Mouse (Mus musculus) CH12.LX (cell line): ENCODE measurements at regions not wholly inside any gene's neighbourhood (a gene's known extent, or its start where the extent isn't known, plus 50 kb on each side); places are given as distances from the start of the nearest gene placed in this dataset.

Source experiments
- BHLHE40 ChIP-seq: IDR thresholded peaks from 2 replicates; pipeline ENCODE4 v1.6.1; 2011; ENCODE audit warnings: mild to moderate bottlenecking, low read depth, low read length, improper control_type of control experiment
- CHD2 ChIP-seq: IDR thresholded peaks from 2 replicates; pipeline ENCODE4 v1.6.1; 2011; ENCODE audit warnings: low read length, improper control_type of control experiment
- CTCF ChIP-seq, 2 experiments: IDR thresholded peaks in 1 of 2; conservative IDR thresholded peaks in 1 of 2; 2 replicates each; pipeline ENCODE4 v1.5.1; 2011 to 2012; ENCODE audit warnings: low read depth in 2 of 2, low read length in 2 of 2, improper control_type of control experiment in 1 of 2, inconsistent platforms in 1 of 2, mild to moderate bottlenecking in 1 of 2, moderate library complexity in 1 of 2
- EP300 ChIP-seq: IDR thresholded peaks from 2 replicates; pipeline ENCODE4 v1.6.1; 2011; ENCODE audit warnings: low read length, improper control_type of control experiment
- JUND ChIP-seq: conservative IDR thresholded peaks from 2 replicates; pipeline ENCODE4 v1.6.1; 2011; ENCODE audit warnings: low read depth, low read length, improper control_type of control experiment
- MAFK ChIP-seq: IDR thresholded peaks from 2 replicates; pipeline ENCODE4 v1.6.1; 2011; ENCODE audit warnings: low read length, improper control_type of control experiment; ENCODE audit not compliant: insufficient replicate concordance
- MEF2A ChIP-seq: IDR thresholded peaks from 2 replicates; pipeline ENCODE4 v1.6.1; 2014; ENCODE audit warnings: low read depth, mild to moderate bottlenecking, inconsistent platforms, low read length, improper control_type of control experiment, borderline replicate concordance
- POLR2A ChIP-seq: IDR thresholded peaks from 2 replicates; pipeline ENCODE4 v1.6.1; 2011; ENCODE audit warnings: low read depth, mild to moderate bottlenecking, improper control_type of control experiment, low read length
- UBTF ChIP-seq: IDR thresholded peaks from 2 replicates; pipeline ENCODE4 v1.6.1; 2012; ENCODE audit warnings: low read depth, mild to moderate bottlenecking, inconsistent platforms, low read length, improper control_type of control experiment, moderate library complexity
- USF1 ChIP-seq: IDR thresholded peaks from 2 replicates; pipeline ENCODE4 v1.6.1; 2014; ENCODE audit warnings: low read depth, mild to moderate bottlenecking, inconsistent platforms, low read length, improper control_type of control experiment
- USF2 ChIP-seq: conservative IDR thresholded peaks from 2 replicates; pipeline ENCODE4 v1.6.1; 2011; ENCODE audit warnings: low read depth, low read length, improper control_type of control experiment
- ZNF384 ChIP-seq: IDR thresholded peaks from 2 replicates; pipeline ENCODE4 v1.6.1; 2012; ENCODE audit warnings: low read depth, low read length, improper control_type of control experiment, inconsistent platforms

DNA sequence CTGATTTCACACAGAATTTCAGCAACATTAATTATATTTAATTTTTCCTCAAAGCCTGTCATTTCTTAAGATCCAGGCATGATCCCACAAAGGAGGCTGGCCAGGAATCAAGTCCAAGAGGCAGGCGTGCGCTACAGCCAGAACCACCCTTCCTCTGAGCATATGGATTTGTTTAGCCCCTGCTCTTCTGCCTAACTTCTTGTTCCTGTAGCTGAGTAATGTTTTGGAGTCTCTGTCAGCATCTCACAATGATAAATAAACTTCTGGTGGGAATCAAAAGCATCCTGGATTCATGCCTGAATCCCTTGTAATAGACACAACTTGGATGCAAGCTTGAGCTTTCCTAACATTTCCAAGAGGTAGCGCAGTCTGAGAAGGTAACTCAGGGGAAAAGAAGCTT lies 101.7 kb downstream of the Nog start:
- TF ChIP-seq EP300, result no peak
- no peak for TF ChIP-seq CTCF (conservative IDR thresholded peaks at IDR 0.05 in 1 of 2, IDR thresholded peaks at IDR 0.05 in 1 of 2; ENCODE audit: low read depth in 2 of 2, low read length in 2 of 2)
- TF ChIP-seq CHD2, result no peak
- no peak for TF ChIP-seq ZNF384
- TF ChIP-seq USF2, result no peak
- TF ChIP-seq MEF2A, result no peak
- TF ChIP-seq USF1, result no peak
- no peak for TF ChIP-seq POLR2A
- no peak for TF ChIP-seq MAFK
- TF ChIP-seq JUND, result no peak
- TF ChIP-seq BHLHE40, result no peak
- no peak for TF ChIP-seq UBTF
